Mouse (Mus musculus) CD8-positive naive resting alpha-beta T cell, adult 2 months (primary cell): ENCODE measurements around the gene Lkaaear1.

Experiments
- DNase-seq, 2 experiments: peaks; one replicate each; pipeline ENCODE4 v3.0.0; 2022; ENCODE audit warnings: low read depth in 2 of 2, low spot score in 2 of 2

The Lkaaear1 gene

GRCm38 (mm10) chr2:181698241-181698640 is at the start of gene Lkaaear1:
Gene Lkaaear1, minus strand, starts transcription at chr2:181698442.
- DNase-seq = no peak

DNA sequence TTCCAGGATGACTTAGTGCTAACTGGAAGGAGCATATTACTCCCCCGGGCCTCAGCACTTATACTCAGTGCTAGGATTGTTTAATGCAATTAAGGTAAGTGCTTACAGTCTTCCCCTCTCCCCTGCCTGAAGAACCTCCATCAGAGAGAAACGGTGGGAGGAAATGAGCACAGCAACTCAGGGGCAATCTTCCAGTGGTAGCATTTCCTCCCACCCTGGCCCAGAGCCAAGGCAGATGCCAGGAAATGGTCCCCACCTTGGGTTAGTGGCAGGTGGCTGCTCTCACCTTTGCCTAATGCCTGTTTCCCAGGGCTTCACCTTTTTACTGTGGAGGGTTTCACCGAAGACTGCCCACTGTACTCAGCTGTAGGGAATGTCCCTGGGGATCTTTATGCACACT is 31.8 kb upstream of the Lkaaear1 start:
- DNase-seq = peak in 1 of 2 experiments; percentile 32

GRCm38 (mm10) chr2:181727659-181728262 is 29.5 kb upstream of the Lkaaear1 start:
- no peak for DNase-seq

GRCm38 (mm10) chr2:181722213-181722612 is 24.0 kb upstream of the Lkaaear1 start:
- no peak for DNase-seq

- DNase-seq = no peak
These were observed 23.0 kb upstream of the Lkaaear1 start for GRCm38 (mm10) chr2:181721200-181721599.

GRCm38 (mm10) chr2:181720061-181720460 is 21.8 kb upstream of the Lkaaear1 start:
- DNase-seq = no peak

GRCm38 (mm10) chr2:181716991-181717390 is 18.7 kb upstream of the Lkaaear1 start:
- DNase-seq = no peak

DNA sequence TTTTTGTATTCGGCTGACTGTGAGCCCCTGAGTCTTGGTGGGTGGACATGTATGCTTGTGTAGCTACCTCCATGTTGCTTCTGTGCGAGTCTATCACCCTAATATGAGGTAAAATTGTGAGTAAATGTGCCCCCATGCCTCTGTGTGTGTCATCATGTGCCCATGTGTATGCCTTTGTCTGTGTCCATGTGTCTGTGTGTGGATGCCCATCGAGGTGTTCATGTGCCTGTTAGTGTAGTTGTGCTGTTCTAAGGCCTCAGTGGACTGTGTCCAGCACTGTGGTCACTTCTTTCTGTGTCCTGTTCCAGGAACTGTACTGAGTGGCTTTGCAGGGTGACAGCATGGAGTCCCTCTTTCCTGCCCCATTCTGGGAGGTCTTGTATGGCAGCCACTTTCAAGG is 17.1 kb upstream of the Lkaaear1 start:
- no peak for DNase-seq

DNA sequence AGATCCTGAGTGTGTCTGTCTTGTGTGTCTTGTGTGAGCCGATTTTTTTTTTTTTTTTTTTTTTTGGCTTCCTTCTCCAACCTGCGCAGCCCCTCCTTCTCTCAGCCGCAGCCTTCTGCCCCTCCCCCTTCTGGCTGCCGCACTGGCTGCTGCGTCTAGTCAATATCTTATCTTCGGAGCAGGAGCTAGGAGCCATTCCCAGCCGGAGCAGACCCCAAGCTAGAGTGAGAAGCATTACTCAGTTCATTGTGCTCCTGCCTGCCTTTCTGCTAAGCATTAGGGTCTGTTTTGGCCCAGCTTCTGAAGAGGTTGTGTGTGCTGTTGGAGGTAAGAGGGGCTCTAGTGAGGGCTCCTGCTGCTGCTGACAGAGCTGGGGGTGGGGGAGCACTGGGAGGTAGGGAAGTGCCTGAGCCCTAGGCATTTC is 16.7 kb upstream of the Lkaaear1 start, which contains the start of gene Oprl1:
Gene Oprl1 (plus strand): TSS at position 114 of the 424 bp plus-strand sequence.
- DNase-seq = no peak

DNA sequence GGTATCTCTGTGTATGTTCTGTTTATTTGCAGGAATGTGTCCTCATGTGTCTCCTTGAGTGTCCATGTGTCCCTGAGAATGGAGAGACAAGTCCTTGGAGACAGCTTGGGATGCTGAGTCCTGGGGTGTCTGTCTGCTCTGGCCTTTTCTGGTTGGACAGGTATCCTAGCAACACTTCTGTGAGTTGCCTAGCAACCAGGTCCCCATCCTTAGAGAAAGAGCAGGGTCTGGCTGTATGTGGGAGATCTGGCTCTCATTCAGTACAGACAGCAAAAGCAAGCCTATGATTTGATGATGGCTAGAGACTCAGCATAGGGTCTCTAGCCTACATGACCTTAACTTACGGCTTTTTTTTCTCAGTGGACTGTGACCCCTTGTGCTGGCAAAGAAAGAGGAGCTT is 15.5 kb upstream of the Lkaaear1 start:
- no peak for DNase-seq

- peak in 1 of 2 experiments; percentile 37 for DNase-seq
These were observed 8.4 kb upstream of the Lkaaear1 start for GRCm38 (mm10) chr2:181706668-181707067.

DNA sequence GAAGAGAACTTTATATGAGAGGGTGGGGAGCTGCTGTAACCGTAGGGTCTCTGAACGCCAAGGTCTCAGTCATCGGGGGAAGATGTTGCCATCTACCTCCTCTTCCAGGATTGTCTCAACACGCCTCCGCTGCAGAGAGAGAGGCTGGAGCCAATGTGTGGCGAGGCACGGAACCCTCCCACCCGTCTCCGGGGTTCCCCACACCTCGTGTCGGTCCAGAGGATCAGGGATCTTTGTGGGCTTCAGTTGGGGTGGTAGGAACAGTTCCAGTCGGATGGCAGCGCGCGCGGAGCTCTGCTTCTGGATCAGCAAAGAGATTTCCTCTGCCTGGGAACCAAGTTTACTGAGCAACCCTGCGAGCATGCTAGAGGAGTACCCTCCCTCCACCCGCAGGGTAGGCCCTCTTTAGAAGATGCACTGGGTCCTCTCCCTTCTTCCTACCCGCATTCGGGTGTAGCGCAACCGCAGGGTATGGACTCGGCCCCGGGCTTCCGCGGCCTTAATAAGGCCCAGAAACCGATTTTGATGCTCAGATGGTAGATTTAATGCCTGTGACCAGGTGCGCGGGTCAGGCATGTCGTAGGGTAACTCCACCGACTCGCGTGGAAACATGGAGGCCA is 1.3 kb downstream of the Lkaaear1 start:
- DNase-seq = no peak

DNA sequence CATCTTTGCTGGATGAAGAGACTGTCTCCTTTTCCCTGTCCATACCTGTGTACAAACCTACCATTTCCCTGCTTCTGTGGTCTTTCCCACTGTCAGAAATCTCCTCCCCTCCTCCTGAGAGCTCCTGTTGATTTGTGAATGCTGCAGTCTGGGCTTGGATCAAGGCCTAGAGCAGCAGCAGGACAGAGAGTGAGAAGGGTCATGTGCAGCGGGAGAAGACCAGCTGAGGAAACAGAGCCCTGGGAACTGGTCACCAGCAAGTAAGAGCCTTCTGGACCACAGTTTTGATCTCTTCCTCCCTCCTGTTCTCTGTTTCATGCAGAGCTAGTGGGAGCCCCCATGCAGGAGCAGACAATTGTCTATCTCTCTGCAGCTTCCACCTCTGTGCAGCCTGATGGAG is 2.5 kb downstream of the Lkaaear1 start:
- DNase-seq = no peak

DNA sequence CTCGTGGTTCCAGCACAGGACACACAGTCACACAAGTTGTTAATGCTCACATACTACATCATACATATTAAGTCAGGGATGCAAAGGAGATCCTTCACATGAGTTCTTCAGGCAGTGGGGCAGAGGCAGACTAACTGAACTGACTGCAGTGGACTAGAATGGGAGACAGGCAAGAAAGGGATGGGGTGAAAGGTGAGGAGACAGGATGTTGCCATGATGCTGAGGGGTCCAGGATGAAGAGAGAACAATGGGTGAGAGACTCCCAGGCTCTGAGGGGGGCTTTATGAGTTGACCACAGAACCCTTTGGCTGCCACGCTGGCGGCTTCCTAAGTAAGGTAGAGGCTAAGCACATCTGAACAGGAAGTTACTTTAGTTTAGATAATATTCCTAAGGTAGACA is 3.7 kb downstream of the Lkaaear1 start:
- no peak for DNase-seq

DNA sequence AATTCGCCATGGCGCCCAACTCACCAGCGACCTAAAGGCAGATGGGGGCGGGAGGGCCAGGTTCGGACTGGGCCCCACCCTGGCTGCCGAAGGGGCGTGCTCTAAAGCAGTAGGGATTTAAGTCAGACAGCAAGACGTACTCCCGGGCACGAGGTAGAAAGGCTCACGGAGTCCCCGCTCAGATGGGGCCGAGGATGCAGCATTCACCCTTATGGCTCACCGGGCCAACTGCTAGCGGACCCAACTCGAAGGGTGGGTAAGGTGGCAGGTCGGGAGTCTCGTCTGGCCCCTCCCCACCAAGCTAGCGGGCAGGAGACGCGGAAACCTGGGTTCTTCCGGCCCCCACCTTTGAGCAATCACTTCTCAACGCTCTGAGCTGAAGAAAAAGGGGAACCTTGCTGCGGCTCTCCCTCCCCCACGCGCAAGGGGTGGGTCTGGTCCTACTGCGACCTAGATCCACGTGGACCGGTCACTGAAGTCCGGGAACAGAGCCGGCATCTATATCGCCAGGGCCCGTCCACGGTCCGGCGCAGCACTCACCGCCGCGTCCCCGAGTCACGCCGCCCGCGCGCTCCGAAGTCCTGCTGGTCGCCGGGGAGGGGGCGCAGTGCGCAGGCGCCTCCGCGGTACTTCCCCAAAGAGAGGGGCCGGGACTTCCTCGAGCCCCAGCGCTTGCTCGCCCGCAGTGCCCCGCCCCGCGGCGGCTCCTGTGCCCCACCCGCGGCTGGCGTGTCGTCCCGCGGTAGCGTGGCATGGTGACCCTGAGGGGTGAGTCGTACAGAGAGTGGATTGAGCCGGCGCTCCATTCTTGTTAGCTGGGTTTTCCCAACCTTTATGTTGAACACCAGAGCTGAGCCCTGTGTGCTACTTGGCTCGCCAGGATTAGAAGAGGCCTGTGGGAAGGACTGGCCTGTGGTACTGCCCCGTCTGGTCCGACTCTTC is 4.6 kb downstream of the Lkaaear1 start, which contains the start of gene Rgs19:
Gene Rgs19 (minus strand): TSS at position 639 of the 942 bp plus-strand sequence.
- DNase-seq = peak; percentile 66 to 78

DNA sequence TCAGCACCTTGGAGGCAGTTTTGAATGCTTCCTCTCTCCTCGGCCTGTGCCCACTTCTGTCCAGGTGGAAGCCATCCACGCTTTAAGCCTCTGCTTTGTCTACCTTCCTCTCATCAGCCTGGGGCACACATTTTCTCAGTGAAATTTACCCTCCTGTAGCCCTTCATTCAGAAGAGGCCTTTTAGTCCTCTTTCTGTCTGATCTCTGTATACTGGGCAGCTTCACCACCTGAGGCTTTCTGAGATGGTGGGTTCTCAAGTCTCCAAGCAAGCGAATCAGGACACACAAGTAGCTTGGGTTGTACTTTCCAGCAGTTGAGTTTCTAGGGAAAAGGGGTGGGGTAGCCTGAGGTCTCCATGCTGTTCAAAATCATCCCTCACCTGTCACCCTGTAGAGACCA is 5.9 kb downstream of the Lkaaear1 start:
- DNase-seq = no peak

GRCm38 (mm10) chr2:181691571-181691970 is 6.7 kb downstream of the Lkaaear1 start:
- peak in 1 of 2 experiments; percentile 20 for DNase-seq

DNA sequence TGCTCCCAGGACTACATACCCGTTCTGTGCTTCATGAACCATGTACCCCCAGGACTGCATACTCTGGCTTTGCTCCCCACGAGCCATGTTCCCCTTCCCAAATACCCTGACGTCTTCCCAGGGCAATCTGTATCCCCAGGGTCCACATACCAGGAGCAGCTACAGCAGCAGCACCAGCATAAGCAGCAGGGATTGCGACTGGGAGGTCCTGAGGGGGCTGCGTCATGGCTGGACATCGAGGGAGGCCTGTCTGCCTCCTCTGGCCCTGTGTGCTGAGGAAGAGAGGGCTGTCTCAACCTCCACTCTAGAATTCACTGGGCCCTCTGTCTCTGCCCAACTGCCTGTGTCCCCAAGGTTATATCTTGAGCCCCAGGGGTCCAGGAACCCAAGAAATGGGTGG is 7.2 kb downstream of the Lkaaear1 start:
- no peak for DNase-seq

GRCm38 (mm10) chr2:181689466-181690160 is 8.6 kb downstream of the Lkaaear1 start:
- DNase-seq = no peak

- DNase-seq = no peak
These were observed 10.7 kb downstream of the Lkaaear1 start for GRCm38 (mm10) chr2:181687586-181687985.

DNA sequence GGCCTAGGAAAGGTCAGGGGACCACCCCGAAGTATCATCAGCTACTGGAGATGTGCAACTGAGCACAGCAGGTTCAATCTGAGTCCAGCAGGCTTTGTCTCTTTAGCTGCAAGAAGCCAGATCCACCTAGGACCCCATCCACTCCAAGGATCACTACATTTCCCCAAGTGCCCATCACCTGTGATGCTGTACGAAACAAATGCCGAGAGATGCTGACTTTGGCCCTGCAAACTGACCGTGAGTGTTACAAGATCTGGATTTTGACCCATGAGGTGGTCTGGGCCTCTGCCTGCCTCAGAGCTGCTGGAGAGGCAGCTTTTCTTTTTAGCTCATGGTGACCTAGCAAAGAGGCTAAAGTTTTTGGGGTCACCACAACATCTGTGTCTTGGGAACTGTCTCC is 12.6 kb downstream of the Lkaaear1 start:
- DNase-seq = no peak
